Mouse (Mus musculus) cortical plate, adult 2 months (tissue): ENCODE data around the gene Psmb7.

Experiments used
- CTCF ChIP-seq: fragments of 200-500 bp; IDR thresholded peaks from 2 replicates; pipeline ENCODE4 v1.5.1; 2011; ENCODE audit warnings: mild to moderate bottlenecking, control low read depth, low read length; ENCODE audit not compliant: insufficient read depth; ENCODE audit errors: extremely low read depth
- POLR2A ChIP-seq: fragments of 200-500 bp; IDR thresholded peaks from 2 replicates; pipeline ENCODE4 v1.6.1; 2011; ENCODE audit warnings: mild to moderate bottlenecking, low read length, control low read depth; ENCODE audit not compliant: insufficient read depth; ENCODE audit errors: extremely low read depth

GRCm38 (mm10) chr2:38650340-38650739 is 6.5 kb upstream of the Psmb7 start:
- TF ChIP-seq CTCF (no peak), POLR2A (no peak)
